Mouse (Mus musculus) neural tube, embryonic 14.5 days (tissue): ENCODE results near the gene Gprasp1. TPM values are rescaled to one million over a fixed set of nuclear protein-coding genes. Genes with fewer than 3 reads are reported as not detected.
"Not testable (repeated sequence)": the region's sequence is repeated elsewhere in the genome, so short reads cannot be mapped to it uniquely, and the experiment has no call there.

Source experiments
- ATAC-seq: fragments of 200-750 bp; cut with Nextera tagmentation; 2 replicates; pipeline ENCODE4 v1.8.0; 2017; ENCODE audit warnings: low read depth, mild to moderate bottlenecking, moderate TSS enrichment, moderate library complexity
- H3K27ac ChIP-seq: fragments of 300-500 bp; sonication (generic); 2 replicates; pipeline ENCODE4 v1.5.1; 2014; ENCODE audit warnings: low read depth, mild to moderate bottlenecking, control low read depth, low read length, moderate library complexity, mixed read lengths
- H3K27me3 ChIP-seq: fragments of 300-500 bp; sonication (generic); 2 replicates; pipeline ENCODE4 v1.6.1; 2014; ENCODE audit warnings: low read length; ENCODE audit not compliant: control insufficient read depth, insufficient read depth
- H3K36me3 ChIP-seq: fragments of 300-500 bp; sonication (generic); 2 replicates; pipeline ENCODE4 v1.6.1; 2014; ENCODE audit warnings: low read length, mixed read lengths; ENCODE audit not compliant: control insufficient read depth, insufficient read depth
- H3K4me1 ChIP-seq: fragments of 300-500 bp; sonication (generic); 2 replicates; pipeline ENCODE4 v1.6.1; 2014; ENCODE audit warnings: low read length; ENCODE audit not compliant: control insufficient read depth, insufficient read depth
- H3K4me2 ChIP-seq: fragments of 300-500 bp; sonication (generic); 2 replicates; pipeline ENCODE4 v1.6.1; 2014; ENCODE audit warnings: mild to moderate bottlenecking, low read depth, low read length, control low read depth
- H3K4me3 ChIP-seq: fragments of 300-500 bp; sonication (generic); 2 replicates; pipeline ENCODE4 v1.5.1; 2014; ENCODE audit warnings: low read depth, low read length, control low read depth, mixed read lengths
- H3K9ac ChIP-seq: fragments of 300-500 bp; sonication (generic); replicated peaks from 2 replicates; pipeline ENCODE4 v1.6.1; 2014; ENCODE audit warnings: low read depth, mild to moderate bottlenecking, control low read depth, low read length, mixed read lengths
- H3K9me3 ChIP-seq: fragments of 300-500 bp; sonication (generic); 2 replicates; pipeline ENCODE4 v1.6.1; 2016; ENCODE audit warnings: low read length; ENCODE audit not compliant: control insufficient read depth
- WGBS: fragments of 180-500 bp; shearing (Covaris S2); extraction: QIAGEN DNeasy Blood & Tissue Kit; methylation state at CpG from one replicate; pipeline ENCODE4 v1.1.7; 2014; 5-methylcytosine and 5-hydroxymethylcytosine counted together
- polyA plus RNA-seq: library from polyadenylated mRNA; unstranded; fragments of >200 nt; fragmentation: Nextera tagmentation; extraction: Ambion mirVana; gene quantifications from 2 replicates; pipeline ENCODE4 v1.2.1, GENCODE M21; 2014

Gene Gprasp1
- 229 and 270 TPM in 2 replicates for polyA plus RNA-seq

- peak within 1 kb of the TSS; percentile 62 for H3K9ac ChIP-seq
- H3K9me3 ChIP-seq, result no peaks in the 10 kb centered on the region
- ATAC-seq, result peak; percentile 99
- WGBS, result 13% methylated on average over 48 of the region's 48 CpGs
- H3K4me3 ChIP-seq, result peak within 1 kb of the TSS; percentile 54
- no peaks in the 10 kb centered on the region for H3K36me3 ChIP-seq
- H3K27me3 ChIP-seq, result no peaks in the 10 kb centered on the region
- peak within 1 kb of the TSS; percentile 86 for H3K27ac ChIP-seq
- H3K4me2 ChIP-seq, result peak within 1 kb of the TSS; percentile 47
- 0 out of 2 replicates have a peak, but pooled peaks cover 4% of the 10 kb centered on the region for H3K4me1 ChIP-seq
These were observed at the start of gene Gprasp1, which contains the start of gene Armcx5 for GRCm38 (mm10) chrX:135742304-135743055. TSS of gene Gprasp1 (plus strand) at chrX:135742733. TSS of gene Armcx5 (plus strand) at chrX:135742733.

GRCm38 (mm10) chrX:135693633-135694032 is 48.9 kb upstream of the Gprasp1 start, which contains the start of gene Tcp11x2:
TSS of gene Tcp11x2 (minus strand) at chrX:135693790.
- H3K9ac ChIP-seq, result no peak within 1 kb of the TSS
- H3K27ac ChIP-seq, result no peak within 1 kb of the TSS
- no peak within 1 kb of the TSS for H3K4me2 ChIP-seq
- no peaks in the 10 kb centered on the region for H3K36me3 ChIP-seq
- no peaks in the 10 kb centered on the region for H3K4me1 ChIP-seq
- no peaks in the 10 kb centered on the region for H3K27me3 ChIP-seq
- ATAC-seq, result no peak
- WGBS, result 64% methylated on average over 1 of the region's 1 CpGs
- H3K4me3 ChIP-seq, result no peak within 1 kb of the TSS
- no peaks in the 10 kb centered on the region for H3K9me3 ChIP-seq

GRCm38 (mm10) chrX:135703111-135703510 is 39.4 kb upstream of the Gprasp1 start:
- Histone ChIP-seq H3K4me3 (no peak overlapping the region), H3K27ac (no peak overlapping the region), H3K36me3 (no peaks in the 10 kb centered on the region), H3K27me3 (no peaks in the 10 kb centered on the region), H3K9ac (no peak overlapping the region), H3K4me2 (no peak overlapping the region), H3K4me1 (no peaks in the 10 kb centered on the region), H3K9me3 (no peaks in the 10 kb centered on the region)
- no peak for ATAC-seq
- WGBS, result 97% methylated on average over 1 of the region's 1 CpGs

- no peaks in the 10 kb centered on the region for H3K4me1 ChIP-seq
- WGBS, result 38% methylated on average over 2 of the region's 2 CpGs
- H3K4me3 ChIP-seq, result no peak overlapping the region
- ATAC-seq, result no peak
- H3K27me3 ChIP-seq, result no peaks in the 10 kb centered on the region
- no peaks in the 10 kb centered on the region for H3K36me3 ChIP-seq
- H3K4me2 ChIP-seq, result no peak overlapping the region
- no peak overlapping the region for H3K9ac ChIP-seq
- no peaks in the 10 kb centered on the region for H3K9me3 ChIP-seq
- H3K27ac ChIP-seq, result no peak overlapping the region
These were observed 38.2 kb upstream of the Gprasp1 start for GRCm38 (mm10) chrX:135704349-135704748.

- ATAC-seq, result no peak
- H3K9me3 ChIP-seq, result no peaks in the 10 kb centered on the region
- no peak overlapping the region for H3K4me3 ChIP-seq
- no peaks in the 10 kb centered on the region for H3K27me3 ChIP-seq
- WGBS, result 80% methylated on average over 2 of the region's 2 CpGs
- no peaks in the 10 kb centered on the region for H3K4me1 ChIP-seq
- no peak overlapping the region for H3K27ac ChIP-seq
- H3K4me2 ChIP-seq, result no peak overlapping the region
- no peaks in the 10 kb centered on the region for H3K36me3 ChIP-seq
- no peak overlapping the region for H3K9ac ChIP-seq
These were observed 29.7 kb upstream of the Gprasp1 start for GRCm38 (mm10) chrX:135712845-135713244.

GRCm38 (mm10) chrX:135725161-135725560 is 17.4 kb upstream of the Gprasp1 start, which contains the start of gene Tmsb15a:
TSS of gene Tmsb15a (minus strand) at chrX:135725261.
- no peak for ATAC-seq
- H3K4me3 ChIP-seq, result no peak within 1 kb of the TSS
- no peak within 1 kb of the TSS for H3K4me2 ChIP-seq
- H3K27ac ChIP-seq, result no peak within 1 kb of the TSS
- no peaks in the 10 kb centered on the region for H3K9me3 ChIP-seq
- H3K9ac ChIP-seq, result no peak within 1 kb of the TSS
- WGBS, result 91% methylated on average over 10 of the region's 10 CpGs
- no peaks in the 10 kb centered on the region for H3K27me3 ChIP-seq
- no peaks in the 10 kb centered on the region for H3K36me3 ChIP-seq
- H3K4me1 ChIP-seq, result no peaks in the 10 kb centered on the region

GRCm38 (mm10) chrX:135738730-135739520 is 3.6 kb upstream of the Gprasp1 start:
- no peak overlapping the region for H3K4me3 ChIP-seq
- no peak for ATAC-seq
- 93% methylated on average over 2 of the region's 2 CpGs for WGBS

GRCm38 (mm10) chrX:135743056-135743355 is 473 bp downstream of the Gprasp1 start:
- Histone ChIP-seq H3K4me3 (peak overlapping the region; percentile 54), H3K9me3 (no peaks in the 10 kb centered on the region), H3K36me3 (no peaks in the 10 kb centered on the region), H3K9ac (peak overlapping the region; percentile 62), H3K27me3 (no peaks in the 10 kb centered on the region), H3K4me1 (0 out of 2 replicates have a peak, but pooled peaks cover 4% of the 10 kb centered on the region), H3K4me2 (peak overlapping the region; percentile 47), H3K27ac (peak overlapping the region; percentile 86)
- peak; percentile 50; the same call in 1 of the 2 replicates for ATAC-seq
- 28% methylated on average over 7 of the region's 7 CpGs for WGBS

More at GRCm38 (mm10) chrX:135738730-135739520, 3.6 kb upstream of the Gprasp1 start:
- no peak overlapping the region for H3K9ac ChIP-seq
- H3K4me2 ChIP-seq, result no peak overlapping the region
- 0 out of 2 replicates have a peak, but pooled peaks cover 4% of the 10 kb centered on the region for H3K4me1 ChIP-seq
- H3K27me3 ChIP-seq, result no peaks in the 10 kb centered on the region
- H3K36me3 ChIP-seq, result no peaks in the 10 kb centered on the region
- H3K27ac ChIP-seq, result no peak overlapping the region
- H3K9me3 ChIP-seq, result no peaks in the 10 kb centered on the region

GRCm38 (mm10) chrX:135745376-135745775 is 2.8 kb downstream of the Gprasp1 start:
- not testable (repeated sequence) for H3K4me1 ChIP-seq, H3K4me2 ChIP-seq, H3K36me3 ChIP-seq, H3K9ac ChIP-seq, H3K4me3 ChIP-seq, H3K9me3 ChIP-seq, ATAC-seq, H3K27ac ChIP-seq, H3K27me3 ChIP-seq
- WGBS, result 88% methylated on average over 3 of the region's 3 CpGs
